Mouse (Mus musculus): Measurements from ENCODE around the gene Mmrn1. TPM values are rescaled to one million over a fixed set of nuclear protein-coding genes. Genes with fewer than 3 reads are reported as not detected.
"Not testable (repeated sequence)": the region's sequence is repeated elsewhere in the genome, so short reads cannot be mapped to it uniquely, and the experiment has no call there.

Gene Mmrn1
- polyA plus RNA-seq (2014; fragmentation: Nextera tagmentation; extraction: Ambion mirVana), result 4.6 and 7.3 TPM in 2 replicates

DNA sequence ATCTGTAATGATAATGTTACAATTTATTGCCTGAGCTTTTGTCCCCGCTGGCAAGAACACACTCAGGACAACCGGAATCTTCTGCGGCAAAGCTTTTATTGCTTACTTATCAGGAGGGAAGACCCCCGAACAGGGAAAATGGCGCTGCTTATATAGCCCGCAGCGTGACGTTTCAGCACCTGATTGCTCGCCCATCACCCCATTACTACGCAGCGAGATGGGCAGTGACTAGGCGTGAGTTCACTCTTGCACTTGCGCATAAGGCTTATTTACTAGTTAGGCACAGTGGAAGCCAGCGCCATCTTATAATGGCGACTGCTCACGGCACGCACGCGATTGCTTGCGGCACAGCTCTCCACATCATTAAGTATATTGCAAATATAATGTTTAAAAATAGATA is at the start of gene Mmrn1:
Mmrn1 (plus strand) TSS at position 301 of the 400 bp plus-strand sequence.
- H3K4me3 ChIP-seq (ENCODE audit: low read length); H3K27ac ChIP-seq (ENCODE audit: low read depth, low read length); H3K27me3 ChIP-seq (ENCODE audit: control insufficient read depth, insufficient read depth, low read length); H3K36me3 ChIP-seq (ENCODE audit: control insufficient read depth, insufficient read depth, low read length); H3K4me1 ChIP-seq (ENCODE audit: control insufficient read depth, insufficient read depth, low read length); H3K9ac ChIP-seq (ENCODE audit: low read depth, low read length); H3K4me2 ChIP-seq (replicated peaks; ENCODE audit: low read depth, low read length); H3K9me3 ChIP-seq (ENCODE audit: control insufficient read depth, low read length); ATAC-seq (ENCODE audit: low FRiP score, low TSS enrichment): not testable (repeated sequence)
- 95% methylated on average over 20 of the region's 20 CpGs for WGBS

DNA sequence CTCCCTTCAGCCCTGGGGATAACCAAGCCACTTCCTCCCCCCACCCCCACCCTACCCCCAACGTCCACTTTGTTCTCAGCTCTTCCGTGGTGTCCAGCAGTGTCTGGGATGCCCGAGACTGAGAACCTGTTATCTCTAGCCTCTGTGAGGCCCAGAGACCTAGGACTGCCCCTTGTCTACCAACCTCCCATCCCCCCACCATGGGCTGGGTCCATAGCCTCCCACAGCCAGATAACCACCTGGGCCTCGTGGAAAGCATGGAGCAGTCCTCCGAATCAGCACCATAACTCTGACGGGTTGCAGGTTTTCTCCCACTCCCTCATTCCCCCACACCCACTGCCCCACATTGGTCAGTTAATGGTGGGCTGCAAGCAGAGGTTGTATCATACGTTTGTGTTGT is 44.4 kb upstream of the Mmrn1 start:
- H3K9ac ChIP-seq (ENCODE audit: low read depth, low read length), result no peak overlapping the region
- no peak for ATAC-seq (ENCODE audit: low FRiP score, low TSS enrichment)
- no peak overlapping the region for H3K27ac ChIP-seq (ENCODE audit: low read depth, low read length)
- H3K4me2 ChIP-seq (replicated peaks; ENCODE audit: low read depth, low read length), result no peak overlapping the region
- H3K36me3 ChIP-seq (ENCODE audit: control insufficient read depth, insufficient read depth, low read length), result no peaks in the 10 kb centered on the region
- no peak overlapping the region for H3K4me3 ChIP-seq (ENCODE audit: low read length)
- H3K9me3 ChIP-seq (ENCODE audit: control insufficient read depth, low read length), result no peaks in the 10 kb centered on the region
- WGBS, result 82% methylated on average over 7 of the region's 7 CpGs
- no peaks in the 10 kb centered on the region for H3K27me3 ChIP-seq (ENCODE audit: control insufficient read depth, insufficient read depth, low read length)
- H3K4me1 ChIP-seq (ENCODE audit: control insufficient read depth, insufficient read depth, low read length), result no peaks in the 10 kb centered on the region

DNA sequence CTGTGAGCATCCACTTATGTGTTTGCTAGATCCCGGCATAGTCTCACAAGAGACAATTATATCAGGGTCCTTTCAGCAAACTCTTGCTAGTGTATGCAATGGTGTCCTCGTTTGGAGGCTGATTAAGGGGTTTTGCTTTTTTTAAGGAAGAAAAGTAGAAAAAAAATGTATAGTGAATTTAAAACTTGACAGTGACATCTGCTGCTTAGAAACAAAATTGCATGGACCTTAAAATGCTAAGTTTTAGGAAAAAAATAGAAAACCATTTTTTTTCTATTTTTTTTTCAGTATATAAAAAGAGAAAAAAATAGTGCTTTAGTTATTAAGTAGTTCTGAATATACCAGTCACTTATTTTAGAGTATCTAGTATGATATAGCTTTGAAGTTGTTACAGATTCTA is 43.2 kb upstream of the Mmrn1 start:
- 80% methylated on average over 2 of the region's 2 CpGs for WGBS
- H3K27me3 ChIP-seq (ENCODE audit: control insufficient read depth, insufficient read depth, low read length), result no peaks in the 10 kb centered on the region
- no peak overlapping the region for H3K27ac ChIP-seq (ENCODE audit: low read depth, low read length)
- ATAC-seq (ENCODE audit: low FRiP score, low TSS enrichment), result no peak
- no peaks in the 10 kb centered on the region for H3K9me3 ChIP-seq (ENCODE audit: control insufficient read depth, low read length)
- no peaks in the 10 kb centered on the region for H3K36me3 ChIP-seq (ENCODE audit: control insufficient read depth, insufficient read depth, low read length)
- H3K9ac ChIP-seq (ENCODE audit: low read depth, low read length), result no peak overlapping the region
- H3K4me1 ChIP-seq (ENCODE audit: control insufficient read depth, insufficient read depth, low read length), result no peaks in the 10 kb centered on the region
- H3K4me2 ChIP-seq (replicated peaks; ENCODE audit: low read depth, low read length), result no peak overlapping the region
- no peak overlapping the region for H3K4me3 ChIP-seq (ENCODE audit: low read length)

DNA sequence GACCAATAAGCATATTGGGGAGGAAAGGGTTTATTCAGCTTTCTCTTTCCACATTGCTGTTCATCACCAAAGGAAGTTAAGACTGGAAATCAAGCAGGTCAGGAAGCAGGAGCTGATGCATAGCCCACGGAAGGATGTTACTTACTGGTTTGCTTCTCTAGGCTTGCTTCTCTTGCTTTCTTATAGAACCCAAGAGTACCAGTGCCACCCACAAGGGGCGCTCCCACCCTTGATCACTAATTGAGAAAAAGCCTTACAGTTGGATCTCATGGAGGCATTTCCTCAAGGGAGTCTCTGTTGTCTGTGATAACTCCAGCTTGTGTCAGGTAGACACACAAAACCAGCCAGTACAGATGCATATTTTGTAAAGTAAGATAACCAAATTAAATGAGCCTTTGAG is 17.5 kb upstream of the Mmrn1 start:
- Histone ChIP-seq H3K4me1 (ENCODE audit: control insufficient read depth, insufficient read depth, low read length) (no peaks in the 10 kb centered on the region), H3K36me3 (ENCODE audit: control insufficient read depth, insufficient read depth, low read length) (no peaks in the 10 kb centered on the region), H3K27ac (ENCODE audit: low read depth, low read length) (no peak overlapping the region), H3K4me2 (replicated peaks; ENCODE audit: low read depth, low read length) (no peak overlapping the region), H3K4me3 (ENCODE audit: low read length) (no peak overlapping the region), H3K9ac (ENCODE audit: low read depth, low read length) (no peak overlapping the region), H3K27me3 (ENCODE audit: control insufficient read depth, insufficient read depth, low read length) (no peaks in the 10 kb centered on the region), H3K9me3 (ENCODE audit: control insufficient read depth, low read length) (no peaks in the 10 kb centered on the region)
- no peak for ATAC-seq (ENCODE audit: low FRiP score, low TSS enrichment)
- WGBS, result 89% methylated on average over 2 of the region's 2 CpGs

DNA sequence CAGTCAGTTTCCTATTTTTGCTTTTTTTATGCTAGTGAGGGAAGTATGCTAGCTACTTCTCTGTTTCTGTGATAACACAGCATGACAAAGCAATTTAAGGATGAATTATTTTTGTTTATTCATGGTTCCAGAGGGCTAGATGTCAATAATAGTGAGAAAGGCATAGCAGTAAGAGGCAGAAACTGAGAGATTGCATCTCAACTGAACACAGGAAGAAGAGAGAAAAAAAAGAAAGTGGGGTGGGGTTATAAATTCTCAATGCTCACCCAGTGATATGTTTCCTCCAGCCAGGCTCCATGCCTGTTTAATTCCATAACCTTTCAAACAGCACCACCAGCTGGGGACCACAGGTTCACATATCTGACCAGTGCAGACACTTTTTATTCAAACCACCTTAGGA is 6.6 kb downstream of the Mmrn1 start:
- Histone ChIP-seq H3K36me3 (ENCODE audit: control insufficient read depth, insufficient read depth, low read length) (no peaks in the 10 kb centered on the region), H3K4me1 (ENCODE audit: control insufficient read depth, insufficient read depth, low read length) (no peaks in the 10 kb centered on the region), H3K27me3 (ENCODE audit: control insufficient read depth, insufficient read depth, low read length) (no peaks in the 10 kb centered on the region), H3K9me3 (ENCODE audit: control insufficient read depth, low read length) (no peaks in the 10 kb centered on the region), H3K9ac (ENCODE audit: low read depth, low read length) (no peak overlapping the region), H3K27ac (ENCODE audit: low read depth, low read length) (no peak overlapping the region), H3K4me3 (ENCODE audit: low read length) (no peak overlapping the region), H3K4me2 (replicated peaks; ENCODE audit: low read depth, low read length) (no peak overlapping the region)
- peak; percentile 49; the same call in 1 of the 2 replicates for ATAC-seq (ENCODE audit: low FRiP score, low TSS enrichment)

DNA sequence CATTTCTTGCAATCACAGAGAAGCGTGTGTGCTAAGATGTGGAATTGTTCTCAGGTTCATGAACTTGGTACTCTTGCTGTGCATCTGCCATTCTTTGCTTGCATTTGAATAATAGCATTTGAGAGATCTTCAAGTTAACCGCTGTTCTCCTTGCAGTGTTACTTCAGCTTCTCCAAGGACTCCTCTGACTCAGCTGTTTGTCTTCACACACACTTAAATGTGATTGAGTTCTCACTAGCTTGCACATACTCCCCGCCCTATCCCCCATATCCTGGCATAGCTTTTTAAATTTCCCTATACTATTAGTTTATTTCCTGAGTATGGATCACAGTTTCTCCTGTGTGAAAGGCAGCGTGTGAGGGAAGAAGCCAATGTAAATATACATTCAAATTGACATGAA is 10.1 kb downstream of the Mmrn1 start:
- Histone ChIP-seq H3K4me3 (ENCODE audit: low read length) (no peak overlapping the region), H3K4me2 (replicated peaks; ENCODE audit: low read depth, low read length) (no peak overlapping the region), H3K27ac (ENCODE audit: low read depth, low read length) (no peak overlapping the region), H3K4me1 (ENCODE audit: control insufficient read depth, insufficient read depth, low read length) (no peaks in the 10 kb centered on the region), H3K36me3 (ENCODE audit: control insufficient read depth, insufficient read depth, low read length) (no peaks in the 10 kb centered on the region), H3K27me3 (ENCODE audit: control insufficient read depth, insufficient read depth, low read length) (no peaks in the 10 kb centered on the region), H3K9me3 (ENCODE audit: control insufficient read depth, low read length) (no peaks in the 10 kb centered on the region), H3K9ac (ENCODE audit: low read depth, low read length) (no peak overlapping the region)
- no peak for ATAC-seq (ENCODE audit: low FRiP score, low TSS enrichment)
- WGBS, result 69% methylated on average over 4 of the region's 4 CpGs

DNA sequence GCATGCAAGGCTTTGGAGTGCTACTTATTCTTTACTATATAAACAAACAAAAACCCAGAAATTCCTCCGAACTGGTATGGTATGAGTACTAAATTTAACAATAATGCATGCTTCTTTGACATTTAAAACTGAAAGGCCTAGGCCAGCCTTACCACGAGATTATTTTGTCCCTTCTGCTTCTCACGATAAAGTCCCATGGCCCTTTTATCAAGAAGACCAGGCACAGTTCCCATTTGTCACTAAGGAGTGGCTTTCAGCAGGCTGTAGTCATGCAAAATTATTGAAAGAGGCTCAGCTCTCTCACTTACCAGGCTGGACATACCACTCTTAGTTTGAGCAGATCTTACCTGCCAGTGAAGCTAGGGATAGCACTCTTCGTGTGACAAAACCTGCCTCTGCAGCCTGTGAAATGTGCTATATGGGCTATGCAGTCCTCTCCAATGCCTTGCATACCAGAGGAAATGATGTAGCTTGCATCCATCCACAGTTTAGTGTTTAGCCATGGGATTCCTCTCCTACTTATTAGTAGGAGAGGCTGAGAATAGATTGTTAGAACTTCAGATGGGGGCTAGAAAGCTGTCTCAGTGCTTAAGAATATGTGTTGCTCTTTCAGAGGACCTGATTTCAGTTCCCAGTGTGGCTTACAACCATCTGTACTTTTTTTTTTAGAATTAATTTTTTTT is 10.8 kb downstream of the Mmrn1 start:
- no peak for ATAC-seq (ENCODE audit: low FRiP score, low TSS enrichment)
- WGBS, result 76% methylated on average over 4 of the region's 4 CpGs

DNA sequence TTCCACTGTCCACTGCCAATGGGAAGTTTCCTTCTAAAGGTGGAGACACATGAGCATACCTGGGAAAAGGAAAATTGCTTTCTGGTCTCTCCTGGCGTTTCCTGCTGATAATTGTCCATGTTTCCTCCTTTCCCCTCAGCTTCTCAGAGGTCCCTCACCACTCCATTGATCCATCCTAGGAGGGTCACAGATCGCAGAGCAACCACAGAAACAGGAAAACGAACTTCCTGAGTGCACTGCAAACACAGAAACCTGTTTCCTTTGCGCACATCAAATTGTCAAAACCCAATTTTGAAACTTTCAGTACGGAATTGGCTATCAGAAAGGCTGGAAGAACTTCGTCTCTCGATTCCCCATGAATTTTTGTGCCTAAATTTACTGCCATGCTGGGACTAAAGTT is 19.4 kb downstream of the Mmrn1 start:
- Histone ChIP-seq H3K9ac (ENCODE audit: low read depth, low read length) (no peak overlapping the region), H3K9me3 (ENCODE audit: control insufficient read depth, low read length) (no peaks in the 10 kb centered on the region), H3K27ac (ENCODE audit: low read depth, low read length) (no peak overlapping the region), H3K27me3 (ENCODE audit: control insufficient read depth, insufficient read depth, low read length) (no peaks in the 10 kb centered on the region), H3K36me3 (ENCODE audit: control insufficient read depth, insufficient read depth, low read length) (no peaks in the 10 kb centered on the region), H3K4me2 (replicated peaks; ENCODE audit: low read depth, low read length) (no peak overlapping the region), H3K4me3 (ENCODE audit: low read length) (0 out of 2 replicates have a peak overlapping the region, but pooled peaks have one; percentile 7), H3K4me1 (ENCODE audit: control insufficient read depth, insufficient read depth, low read length) (no peaks in the 10 kb centered on the region)
- 73% methylated on average over 7 of the region's 7 CpGs for WGBS
- no peak for ATAC-seq (ENCODE audit: low FRiP score, low TSS enrichment)

More for the DNA sequence above, 10.8 kb downstream of the Mmrn1 start:
- Histone ChIP-seq H3K9me3 (ENCODE audit: control insufficient read depth, low read length) (no peaks in the 10 kb centered on the region), H3K36me3 (ENCODE audit: control insufficient read depth, insufficient read depth, low read length) (no peaks in the 10 kb centered on the region), H3K4me2 (replicated peaks; ENCODE audit: low read depth, low read length) (no peak overlapping the region), H3K4me3 (ENCODE audit: low read length) (no peak overlapping the region), H3K27ac (ENCODE audit: low read depth, low read length) (no peak overlapping the region), H3K27me3 (ENCODE audit: control insufficient read depth, insufficient read depth, low read length) (no peaks in the 10 kb centered on the region), H3K4me1 (ENCODE audit: control insufficient read depth, insufficient read depth, low read length) (no peaks in the 10 kb centered on the region), H3K9ac (ENCODE audit: low read depth, low read length) (no peak overlapping the region)

DNA sequence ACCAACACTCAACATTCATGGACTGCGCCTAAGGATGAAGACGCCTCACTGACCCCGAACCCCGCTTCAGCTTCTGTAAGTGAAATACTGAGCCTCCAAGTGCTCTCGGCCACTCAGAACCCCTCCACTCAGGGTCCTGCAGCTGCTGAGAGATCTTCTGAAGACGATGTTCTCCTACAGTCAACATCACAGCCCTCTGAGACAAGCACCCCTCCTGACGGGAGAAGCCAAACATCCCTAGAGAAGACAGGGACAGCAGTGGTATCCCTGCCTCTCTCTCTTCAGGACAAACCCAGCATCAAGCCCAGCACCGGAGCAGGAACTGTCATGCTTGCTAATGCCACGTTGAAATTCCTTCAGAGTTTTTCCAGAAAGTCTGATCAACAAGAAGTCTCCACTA is 19.8 kb downstream of the Mmrn1 start:
- peak overlapping the region; percentile 7; the same call in 1 of the 2 replicates for H3K4me3 ChIP-seq (ENCODE audit: low read length)
- H3K36me3 ChIP-seq (ENCODE audit: control insufficient read depth, insufficient read depth, low read length), result no peaks in the 10 kb centered on the region
- H3K4me2 ChIP-seq (replicated peaks; ENCODE audit: low read depth, low read length), result 0 out of 2 replicates have a peak overlapping the region, but pooled peaks have one; percentile 2
- H3K9ac ChIP-seq (ENCODE audit: low read depth, low read length), result no peak overlapping the region
- no peak overlapping the region for H3K27ac ChIP-seq (ENCODE audit: low read depth, low read length)
- WGBS, result 73% methylated on average over 9 of the region's 9 CpGs
- H3K27me3 ChIP-seq (ENCODE audit: control insufficient read depth, insufficient read depth, low read length), result no peaks in the 10 kb centered on the region
- no peaks in the 10 kb centered on the region for H3K9me3 ChIP-seq (ENCODE audit: control insufficient read depth, low read length)
- H3K4me1 ChIP-seq (ENCODE audit: control insufficient read depth, insufficient read depth, low read length), result no peaks in the 10 kb centered on the region
- no peak for ATAC-seq (ENCODE audit: low FRiP score, low TSS enrichment)
